Mouse (Mus musculus): Measurements from ENCODE around the gene 4930404N11Rik. TPM values are rescaled to one million over a fixed set of nuclear protein-coding genes. Genes with fewer than 3 reads are reported as not detected.
A peak's percentile ranks its signal among the peaks of the same experiment; 100 is the strongest.

The 4930404N11Rik gene
- total RNA-seq (2022) = 1 to 10 TPM; 1.0 to 3.2 (median 1.4) TPM

DNA sequence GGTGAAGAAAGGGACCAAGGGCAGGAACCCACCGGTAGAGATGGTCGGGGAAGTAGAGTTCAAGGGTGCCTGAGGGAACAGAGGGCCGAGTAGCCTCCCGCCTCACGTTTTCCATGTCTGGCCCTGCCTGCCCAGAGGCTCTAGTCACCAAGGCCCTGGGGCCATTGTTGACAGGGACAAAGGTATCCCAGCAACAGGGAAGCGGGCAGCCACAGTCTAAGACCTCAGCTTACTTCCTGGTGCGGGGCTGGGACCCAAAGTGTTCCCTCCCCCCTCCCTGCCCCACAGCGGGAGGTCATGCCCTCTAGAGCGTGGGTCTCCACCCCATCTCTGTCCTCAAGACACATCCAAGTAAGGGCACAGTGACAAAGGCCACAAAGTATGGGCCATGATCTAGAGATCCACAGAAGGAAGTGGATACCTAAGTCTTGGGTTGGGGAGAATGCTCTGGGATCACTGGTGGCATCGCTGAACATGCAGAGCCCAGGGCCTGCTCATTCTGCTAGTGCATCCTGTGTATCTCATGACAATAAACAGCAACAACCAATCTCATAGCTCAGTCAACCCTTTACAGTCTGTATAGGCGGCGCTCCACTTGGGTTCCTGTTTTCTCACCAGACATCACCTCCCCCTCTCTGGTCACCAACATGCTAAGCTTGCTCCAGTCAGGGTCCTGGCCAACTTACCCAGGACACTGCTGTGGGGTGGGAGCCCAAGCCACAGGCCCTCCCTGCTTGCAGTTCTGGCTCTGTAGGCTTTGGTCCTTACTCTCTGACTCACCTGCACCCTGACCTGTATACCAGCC, at the start of gene 4930404N11Rik:
Gene 4930404N11Rik (minus strand): TSS at position 145 of the 805 bp plus-strand sequence.
- no peak for DNase-seq (ENCODE audit: low spot score in 2 of 2)

DNA sequence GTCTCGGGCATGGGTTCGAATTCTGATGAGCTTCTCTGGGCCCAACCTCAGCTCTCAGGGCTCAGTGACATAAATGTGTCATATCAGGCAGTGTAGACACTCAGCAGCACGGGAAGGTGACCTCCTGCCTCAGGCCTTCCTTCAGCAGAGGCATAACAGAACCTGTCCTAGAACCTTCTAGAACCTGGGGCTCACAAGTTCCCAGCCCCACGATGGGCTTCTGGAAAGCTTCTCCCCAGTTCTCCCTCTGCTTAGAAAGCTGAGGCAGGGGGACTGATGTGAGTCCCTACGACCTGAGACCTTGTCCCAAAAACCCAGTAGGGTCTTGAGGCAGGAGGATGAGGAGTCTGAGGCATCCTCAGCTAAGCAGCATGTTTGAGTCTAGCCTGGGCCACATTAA, 49.5 kb upstream of the 4930404N11Rik start:
- DNase-seq (ENCODE audit: low spot score in 2 of 2) = no peak

DNA sequence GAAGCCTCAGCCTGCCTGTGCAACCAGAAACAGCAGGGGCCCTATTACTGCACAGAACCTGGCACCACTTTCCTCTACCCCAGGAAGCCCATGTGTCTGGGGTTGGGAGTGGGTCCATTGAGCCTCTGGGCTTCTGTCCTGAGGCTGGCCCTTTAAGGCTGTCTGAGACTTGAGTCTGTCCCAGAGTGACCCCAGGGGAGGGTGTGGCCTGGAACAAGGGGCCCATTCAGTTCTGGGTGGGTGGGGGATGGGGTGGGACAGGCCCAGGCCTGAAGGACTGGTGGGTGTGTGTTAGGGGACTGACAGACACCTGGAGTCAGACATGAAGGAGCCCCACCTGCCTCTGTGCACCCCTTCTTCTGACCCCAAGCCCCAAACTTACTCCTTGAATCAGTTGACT, 49.1 kb upstream of the 4930404N11Rik start:
- DNase-seq (ENCODE audit: low spot score in 2 of 2) = no peak

DNA sequence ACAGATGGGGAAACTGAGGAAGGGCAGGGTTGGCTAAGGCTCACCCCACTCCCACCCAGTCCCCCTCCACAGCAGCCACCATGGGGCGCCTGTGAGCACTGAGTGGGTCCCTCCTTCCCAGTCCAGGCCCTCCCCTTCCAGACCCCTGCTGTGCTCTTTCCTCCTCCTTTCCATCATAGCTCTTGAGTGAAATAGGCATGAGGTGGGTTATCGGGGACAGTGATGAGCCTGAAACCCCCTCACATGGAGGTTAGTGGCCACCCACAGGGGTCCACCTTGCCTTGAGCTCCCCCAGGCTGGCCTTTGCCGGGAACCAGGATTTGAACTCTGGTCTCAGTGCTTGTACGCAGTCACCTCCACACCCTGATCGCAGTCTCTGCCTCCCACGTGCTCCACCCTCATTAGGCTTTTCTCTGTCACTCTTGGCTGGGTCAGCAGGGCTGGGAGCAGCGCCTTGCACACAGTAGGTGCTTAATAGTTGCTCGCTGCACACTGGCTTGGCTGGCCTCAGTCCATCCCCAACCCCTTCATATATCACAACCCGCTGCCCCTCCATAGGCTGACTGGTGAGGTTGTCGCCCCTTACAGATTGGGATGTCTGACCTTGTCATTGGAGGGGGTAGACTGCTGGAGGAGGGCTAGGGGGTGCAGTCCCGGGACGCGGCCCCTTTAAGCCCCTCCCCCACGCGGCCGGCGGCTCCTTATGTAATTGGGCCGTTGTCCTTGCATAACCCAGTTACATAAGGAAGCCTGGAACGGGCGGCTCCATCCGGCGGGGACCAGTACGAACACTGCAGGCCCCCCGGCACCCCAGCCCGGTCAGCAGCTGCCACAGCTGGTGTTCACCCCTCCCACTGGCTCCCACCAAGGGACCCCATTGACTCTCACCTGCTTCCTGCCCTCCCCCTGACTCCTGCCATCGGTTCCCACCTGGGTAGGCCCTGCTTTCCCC, 48.0 kb upstream of the 4930404N11Rik start:
- peak in 1 of 2 experiments; percentile 80 for DNase-seq (ENCODE audit: low spot score in 2 of 2)

DNA sequence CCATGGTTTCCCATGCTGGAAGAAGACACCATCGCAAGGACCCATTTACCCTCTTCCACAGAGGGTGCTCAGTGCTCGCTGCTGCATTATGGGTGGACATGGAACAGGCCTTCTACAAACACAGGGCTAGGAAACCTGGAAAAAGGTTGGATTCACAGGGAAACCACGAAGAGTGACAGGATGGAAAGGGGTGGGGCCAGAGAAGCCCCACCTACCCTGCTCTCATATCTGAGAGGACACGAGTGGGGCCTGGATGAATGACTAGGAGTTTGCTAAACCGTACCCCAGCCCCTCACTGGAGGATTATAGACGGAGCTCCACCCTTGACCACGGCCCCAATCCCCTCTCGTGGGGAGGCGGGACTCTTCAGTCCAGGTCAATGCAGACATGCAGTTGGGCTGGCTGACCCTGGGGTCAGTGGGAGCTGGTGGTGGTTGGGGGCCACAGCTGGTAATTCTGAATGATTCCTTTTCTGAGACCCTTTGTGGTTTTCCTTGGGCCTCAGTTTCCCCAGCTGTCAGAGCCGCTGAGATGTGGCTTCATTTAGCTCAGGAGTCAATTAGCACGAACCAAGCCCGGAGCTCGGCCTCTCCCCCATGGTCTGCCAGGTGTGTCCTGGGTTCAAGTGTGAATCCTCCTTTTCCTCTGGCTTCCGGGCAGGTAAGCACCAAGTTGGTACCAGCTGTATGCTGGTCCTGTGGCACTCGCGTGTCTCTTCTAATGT, 47.1 kb upstream of the 4930404N11Rik start:
- no peak for DNase-seq (ENCODE audit: low spot score in 2 of 2)

DNA sequence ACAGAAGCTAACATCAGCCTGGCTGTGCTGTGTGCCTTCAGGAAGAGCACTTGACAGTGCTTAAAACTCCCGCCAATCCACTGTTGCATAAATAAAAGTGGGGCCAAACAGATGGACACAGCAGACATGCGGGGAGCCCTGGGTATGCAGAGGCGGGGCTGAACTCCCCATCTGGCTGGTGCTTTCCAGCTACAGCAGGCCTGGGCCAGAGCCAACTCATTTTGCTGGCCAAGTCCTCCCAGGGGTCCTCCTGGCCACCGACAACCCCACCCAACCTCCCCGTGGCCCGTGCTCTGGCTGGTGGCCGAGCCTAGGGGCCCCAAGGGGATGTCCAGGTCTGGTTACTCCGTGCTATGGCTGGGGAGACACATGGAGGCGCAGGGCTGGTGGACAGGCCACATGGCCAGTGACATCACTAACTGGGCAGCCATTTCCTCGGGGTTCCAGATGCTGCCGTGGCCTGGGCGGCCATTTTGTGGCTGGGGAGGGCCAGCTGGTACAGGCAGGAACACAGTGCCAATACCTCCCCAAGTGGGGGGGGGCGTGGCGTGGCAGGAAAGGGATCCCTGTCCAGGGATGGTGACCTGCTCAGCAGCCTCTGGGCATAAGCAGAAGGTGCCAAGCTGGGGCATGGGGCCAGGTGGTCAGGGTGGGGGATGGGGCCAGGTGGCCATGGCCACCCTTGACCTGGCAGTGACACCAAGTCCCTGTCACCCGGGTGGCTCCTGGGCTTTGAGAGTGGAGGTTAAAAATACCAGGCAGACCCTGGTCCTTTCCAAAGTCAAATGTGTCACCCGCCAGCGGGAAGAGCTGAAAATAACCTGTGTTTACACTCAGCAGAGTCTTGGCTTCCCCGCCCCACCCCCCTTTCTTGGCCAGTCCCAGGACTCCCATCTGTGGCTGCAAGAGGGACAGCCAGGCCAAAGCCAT, 46.1 kb upstream of the 4930404N11Rik start:
- DNase-seq (ENCODE audit: low spot score in 2 of 2) = peak; percentile 75 to 80

DNA sequence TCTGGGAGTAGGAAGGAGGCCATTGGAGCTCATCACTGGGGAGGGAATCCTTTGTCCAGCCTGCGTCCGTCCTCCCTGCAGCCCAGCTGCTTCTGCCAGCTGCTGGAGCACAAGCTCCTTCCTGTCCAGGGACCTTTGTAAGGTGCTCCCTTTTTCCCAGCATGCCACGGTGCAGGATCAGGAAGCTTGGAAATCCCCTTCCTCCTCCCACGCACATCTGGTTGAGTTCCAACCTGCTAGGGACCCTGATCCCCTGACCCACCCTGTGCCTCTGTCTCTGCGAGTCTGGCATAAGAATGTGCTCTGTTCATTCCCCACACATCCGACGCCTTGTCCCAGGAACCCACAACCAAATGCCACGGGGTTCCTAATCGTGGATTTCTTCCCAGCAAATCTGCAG, 45.4 kb upstream of the 4930404N11Rik start:
- no peak for DNase-seq (ENCODE audit: low spot score in 2 of 2)

DNA sequence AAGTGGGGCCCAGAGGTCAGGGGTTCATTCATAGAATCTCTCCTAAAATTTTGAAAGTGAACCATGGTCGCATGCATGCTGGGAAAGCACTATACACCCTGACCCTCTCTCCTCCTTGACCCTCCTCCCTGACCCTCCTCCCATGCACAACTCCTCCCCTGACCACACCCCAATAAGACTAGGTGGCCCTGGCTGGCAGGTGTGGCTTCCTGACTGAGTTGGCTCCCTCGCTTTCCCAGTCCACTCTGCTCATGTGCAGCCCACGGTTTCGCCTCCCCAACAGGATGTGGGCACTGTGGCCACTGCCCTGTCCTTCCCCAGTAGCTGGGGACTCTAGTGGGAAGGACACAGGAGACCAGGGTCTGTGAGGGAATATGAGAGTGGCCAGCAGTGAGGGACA, 44.7 kb upstream of the 4930404N11Rik start:
- no peak for DNase-seq (ENCODE audit: low spot score in 2 of 2)

DNA sequence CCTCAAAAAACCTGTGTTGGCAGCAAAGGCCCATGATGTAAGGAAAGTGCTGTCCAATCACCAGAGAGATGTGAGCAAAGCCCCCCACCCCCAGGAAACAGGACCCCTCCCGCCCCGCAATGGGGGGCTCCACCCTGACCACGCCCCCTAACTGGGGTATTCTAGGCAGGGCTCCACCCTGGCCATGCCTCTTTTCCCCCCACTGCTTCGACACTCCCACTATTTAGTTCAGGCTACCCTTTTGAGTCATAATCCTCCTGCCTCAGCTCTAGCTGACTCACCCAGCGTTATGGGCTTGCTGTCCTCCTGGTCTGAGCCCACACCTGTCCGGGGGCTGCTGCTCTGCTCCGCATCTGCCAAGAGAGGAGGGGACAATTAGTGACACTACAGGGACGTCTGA, 43.7 kb upstream of the 4930404N11Rik start:
- DNase-seq (ENCODE audit: low spot score in 2 of 2) = no peak

DNA sequence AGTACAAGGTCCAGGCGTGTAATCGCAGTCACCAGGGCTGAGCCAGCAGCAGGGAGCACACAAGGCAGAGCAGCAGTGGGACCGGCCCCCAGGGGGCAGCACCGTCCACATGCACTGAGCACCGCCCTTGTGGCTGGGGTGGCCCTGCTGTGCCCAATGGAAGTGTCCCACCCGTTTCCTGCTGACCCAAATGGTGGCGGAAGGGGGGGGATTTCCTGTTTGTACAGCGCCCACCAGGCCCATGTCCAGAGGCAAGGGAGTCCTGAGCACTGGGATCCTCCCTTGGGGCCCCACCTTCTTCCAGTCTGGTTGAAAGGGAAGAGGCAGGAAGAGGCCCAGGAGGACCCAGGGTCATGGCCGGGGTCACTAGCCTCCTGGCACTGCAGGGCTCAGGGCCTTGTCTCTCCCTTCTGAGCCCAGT, 43.3 kb upstream of the 4930404N11Rik start:
- no peak for DNase-seq (ENCODE audit: low spot score in 2 of 2)

DNA sequence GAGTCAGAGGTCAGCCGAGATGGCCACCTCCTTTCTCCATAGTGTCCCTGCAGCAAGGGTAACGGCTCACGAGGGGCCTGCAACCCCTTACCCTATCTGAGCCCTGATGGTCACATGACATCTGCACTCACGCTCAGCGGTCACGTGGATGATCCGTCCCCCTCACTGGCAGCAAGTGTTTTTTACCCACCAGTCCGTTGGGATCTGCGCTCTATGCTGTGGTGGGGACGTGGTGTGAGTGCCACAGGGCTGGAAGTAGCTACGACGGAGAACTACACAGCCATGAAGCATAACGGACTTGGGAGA, 42.8 kb upstream of the 4930404N11Rik start:
- DNase-seq (ENCODE audit: low spot score in 2 of 2) = no peak

DNA sequence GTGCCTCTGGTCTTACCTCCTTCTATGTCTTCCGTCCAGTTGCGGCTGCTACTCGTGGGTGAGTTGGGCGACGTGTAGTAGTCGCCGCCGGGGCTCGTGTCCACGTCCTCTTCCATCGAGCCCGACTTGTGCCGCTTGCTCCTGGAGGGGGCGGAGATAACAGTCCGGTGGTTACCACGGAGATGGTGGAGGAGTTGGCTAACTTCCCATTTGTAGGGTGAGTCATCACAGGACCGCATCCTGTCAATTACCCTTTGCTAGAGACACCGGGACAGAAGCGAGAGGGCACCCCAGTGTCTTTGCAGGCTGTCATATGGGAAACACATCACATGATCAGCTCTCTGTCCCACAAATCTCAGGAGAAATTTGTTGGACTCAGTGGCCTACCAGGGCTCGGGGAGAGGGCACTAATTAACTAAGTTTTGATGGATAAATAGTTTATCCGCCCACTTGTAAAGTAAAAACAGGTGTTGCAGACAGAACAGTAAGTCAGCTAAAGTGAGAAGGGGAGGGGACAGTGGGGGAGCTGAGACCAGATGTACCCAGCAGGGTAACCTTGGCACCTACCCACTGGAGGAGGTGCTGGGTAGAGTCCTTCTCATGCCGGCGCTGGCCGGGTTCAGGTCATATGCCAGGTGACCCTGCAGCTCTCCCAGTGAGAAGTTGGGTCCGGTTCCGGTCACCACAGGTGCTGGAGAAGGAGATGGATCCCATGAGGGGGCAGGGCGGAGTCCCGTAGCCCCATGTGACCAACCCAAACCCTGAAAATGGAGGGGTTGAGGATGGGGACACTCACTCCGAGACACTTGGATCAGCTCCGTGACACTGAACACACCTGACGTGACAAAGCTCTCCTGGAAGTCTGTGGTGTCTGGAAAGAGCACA, 42.2 kb upstream of the 4930404N11Rik start:
- peak in 1 of 2 experiments; percentile 65 for DNase-seq (ENCODE audit: low spot score in 2 of 2)

DNA sequence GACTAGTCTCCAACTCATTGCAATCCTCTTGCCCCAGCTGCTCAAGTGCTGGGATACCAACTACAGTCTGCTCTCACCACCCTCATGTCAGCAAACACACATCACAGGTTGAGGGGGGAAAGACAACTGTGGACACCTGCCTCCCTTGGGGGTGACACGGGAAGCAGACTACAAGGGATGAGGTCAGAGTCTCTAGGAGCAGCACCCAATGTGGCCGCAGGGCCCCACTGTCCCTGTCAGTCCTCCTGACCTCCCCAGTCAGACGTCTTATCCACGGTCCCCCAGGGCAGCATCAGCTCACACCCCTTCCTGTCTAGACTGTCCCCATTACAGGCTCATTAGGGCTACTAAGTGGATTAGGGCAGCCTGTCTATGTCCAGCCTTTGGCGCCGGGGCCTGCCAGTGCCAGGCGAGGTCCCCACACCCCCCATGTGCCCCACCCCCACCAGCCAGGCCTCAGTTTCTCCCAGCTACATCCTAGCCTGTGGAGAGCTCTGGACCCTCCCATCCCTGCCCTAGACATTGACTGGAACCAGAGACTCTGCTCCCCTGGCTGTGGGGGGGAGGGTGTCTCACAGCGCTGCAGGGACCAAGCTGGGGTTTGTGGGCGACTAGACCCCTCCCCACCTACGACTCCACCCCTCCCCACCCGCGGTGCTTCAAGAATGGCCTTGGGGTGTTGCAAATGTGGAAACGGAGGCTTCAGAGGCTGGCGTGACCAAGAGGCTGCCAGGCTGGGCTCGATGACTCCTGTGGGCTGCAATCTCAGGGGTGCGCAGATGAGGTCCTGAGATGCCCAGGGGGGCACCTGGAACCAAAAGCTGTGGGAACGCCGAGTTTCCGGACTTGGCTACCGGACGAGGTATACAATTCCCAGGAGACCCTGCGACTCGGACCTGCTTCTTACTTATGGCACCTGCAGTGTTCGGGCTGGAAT, 41.2 kb upstream of the 4930404N11Rik start:
- no peak for DNase-seq (ENCODE audit: low spot score in 2 of 2)

DNA sequence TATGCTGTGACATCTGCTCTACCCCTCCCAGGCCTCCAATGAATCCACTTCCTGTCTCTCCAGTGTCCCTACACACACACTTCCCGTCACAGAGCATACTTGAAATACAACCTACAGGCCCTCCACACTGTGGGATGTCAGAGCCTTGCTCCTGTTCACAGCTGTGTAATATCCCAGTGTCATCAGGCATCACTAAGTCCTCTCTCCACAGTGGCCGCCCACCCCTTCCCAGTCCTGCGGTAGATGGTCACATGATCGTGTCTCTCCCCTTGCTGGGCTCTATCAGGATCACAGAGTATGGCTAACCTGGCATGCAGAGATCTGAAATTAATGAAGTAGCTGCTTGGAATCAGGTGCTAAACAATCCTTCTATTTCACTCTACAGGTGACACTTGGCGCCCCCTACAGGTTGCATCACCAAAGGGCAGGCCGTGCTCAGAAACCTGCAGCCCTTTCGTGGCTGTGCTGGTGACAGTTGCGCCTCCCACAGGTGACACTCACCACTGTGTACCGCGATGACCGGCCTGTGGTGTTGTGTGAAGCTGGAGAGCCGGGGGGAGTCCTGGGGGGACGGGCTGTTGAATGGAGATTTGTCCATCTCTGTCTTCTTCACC, 40.1 kb upstream of the 4930404N11Rik start:
- no peak for DNase-seq (ENCODE audit: low spot score in 2 of 2)

DNA sequence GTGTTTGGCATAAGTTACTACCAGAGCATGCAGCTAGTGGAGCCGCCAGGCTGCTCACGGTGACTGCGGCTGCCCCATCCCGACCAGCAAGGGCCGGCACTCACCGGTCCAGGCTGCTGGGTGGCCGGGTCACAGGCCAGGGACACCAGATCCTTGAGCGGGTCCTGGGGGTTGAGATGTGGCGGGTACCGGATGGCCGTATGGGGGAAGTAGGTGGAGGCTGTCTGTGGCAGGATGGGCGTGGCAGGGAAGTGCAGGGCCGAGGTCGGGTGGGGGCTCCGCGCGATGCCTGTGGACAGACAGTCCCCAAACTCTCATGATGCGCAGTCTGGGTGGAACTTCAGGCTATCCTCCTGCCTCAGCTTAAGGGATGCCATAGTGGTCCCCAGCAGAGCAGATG, 39.1 kb upstream of the 4930404N11Rik start:
- no peak for DNase-seq (ENCODE audit: low spot score in 2 of 2)

DNA sequence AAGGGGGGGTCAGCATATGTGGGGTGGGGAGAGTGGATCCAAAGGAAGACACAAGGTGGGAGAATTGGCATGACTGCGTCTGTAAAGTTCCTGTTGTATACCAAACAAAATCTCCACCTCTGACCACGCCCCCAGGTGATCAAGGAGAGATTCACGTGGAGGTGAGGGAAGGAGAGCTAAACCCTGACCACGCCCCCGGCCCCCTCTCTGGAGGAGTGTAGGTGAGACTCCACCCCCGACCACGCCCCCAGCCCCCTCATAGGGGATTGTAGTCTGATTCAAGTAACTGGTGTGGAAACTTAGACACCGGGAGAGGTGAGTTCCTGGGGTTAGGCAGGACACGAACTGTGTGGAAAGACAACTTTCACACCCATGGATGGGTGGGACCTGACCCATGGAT, 38.5 kb upstream of the 4930404N11Rik start:
- no peak for DNase-seq (ENCODE audit: low spot score in 2 of 2)

DNA sequence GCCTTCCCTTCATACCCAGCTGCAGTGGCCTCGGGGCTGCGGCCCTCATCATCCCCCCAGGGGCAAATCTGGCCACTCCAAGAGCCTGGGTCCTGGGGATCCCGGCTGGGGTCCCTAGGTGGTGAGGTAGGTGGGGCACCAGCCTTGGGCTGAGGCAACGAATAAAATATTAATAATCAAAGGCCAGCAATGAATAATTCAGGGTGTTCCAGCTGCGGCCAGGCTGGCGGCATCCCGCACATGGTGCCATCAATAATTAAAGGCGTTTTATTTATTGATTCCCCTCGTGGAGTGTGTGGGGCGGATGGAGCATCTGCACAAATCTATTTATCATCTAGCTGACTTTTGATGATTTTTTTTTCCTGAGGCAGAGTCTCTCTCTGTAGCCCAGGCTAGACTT, 37.9 kb upstream of the 4930404N11Rik start:
- DNase-seq (ENCODE audit: low spot score in 2 of 2) = no peak

DNA sequence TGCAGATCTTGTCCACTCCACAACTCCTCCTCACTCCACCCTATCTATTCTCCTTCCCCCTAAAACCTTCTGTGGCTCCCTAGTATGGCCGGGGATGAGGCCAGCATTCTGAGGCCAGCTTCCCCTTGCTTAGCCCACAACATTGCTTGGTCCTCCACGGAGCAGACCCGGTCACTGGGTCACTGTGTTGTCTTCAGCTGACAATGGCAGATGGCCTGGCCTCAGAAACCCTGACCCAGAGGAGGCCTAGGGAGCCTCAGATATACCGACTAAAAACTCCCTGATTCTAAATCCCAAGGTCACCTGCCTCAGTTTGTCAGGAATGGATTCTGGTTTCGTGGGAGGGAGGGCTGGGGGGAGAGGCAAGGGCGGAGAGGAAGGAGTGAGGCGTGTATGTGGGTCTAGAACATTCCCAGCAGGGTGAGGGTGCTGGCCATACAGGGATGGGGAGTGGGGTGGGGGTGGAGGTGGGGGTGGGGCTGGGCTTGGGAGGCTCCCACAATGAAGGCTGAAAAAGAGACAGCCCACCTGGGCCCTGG, 36.7 kb upstream of the 4930404N11Rik start:
- no peak for DNase-seq (ENCODE audit: low spot score in 2 of 2)
